Comparison of ENCODE assay signal across 47 mouse cellular contexts in the genomic region with DNA sequence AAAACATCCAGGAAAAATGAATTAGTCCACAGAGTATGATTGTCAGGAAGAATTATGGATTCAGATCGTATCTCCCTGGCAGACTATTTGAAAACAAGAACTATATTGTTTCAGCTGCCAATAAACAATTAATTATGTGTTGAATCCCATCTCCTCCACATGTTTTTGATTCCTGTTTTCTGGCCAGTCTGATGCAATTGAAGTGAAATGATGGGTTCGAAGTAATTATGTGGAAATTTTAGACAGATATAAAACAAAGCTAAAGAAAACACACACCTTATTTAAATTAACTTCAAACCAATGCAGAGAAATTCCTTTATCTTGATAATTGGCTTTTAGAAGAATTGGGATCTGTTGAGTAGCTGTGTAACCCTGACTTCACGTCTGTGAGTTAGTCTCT. TPM values are rescaled to one million over a fixed set of nuclear protein-coding genes. Genes with fewer than 3 reads are reported as not detected.
"Had no signal": no experiment of that assay in that cellular context is flagged by ENCODE, and none has a peak within 500 bp of the region (broad histone marks: within the 10 kb centered on the region; RNA-seq: fewer than 3 reads in every experiment).

No protein-coding gene starts in this region.

- H3K27ac ChIP-seq: left cerebral cortex, adult 2 months; limb, embryonic 10.5 days; limb, embryonic 12.5 days; limb, embryonic 13.5 days; limb, embryonic 15.5 days; liver, embryonic 12.5 days; liver, embryonic 13.5 days; liver, embryonic 14.5 days; liver, embryonic 15.5 days; lung, embryonic 15.5 days; macrophage; midbrain, embryonic 10.5 days; midbrain, embryonic 12.5 days; midbrain, embryonic 13.5 days; midbrain, embryonic 15.5 days had no signal

- H3K9me3 ChIP-seq: limb, embryonic 10.5 days; limb, embryonic 12.5 days; limb, embryonic 13.5 days; limb, embryonic 15.5 days; liver, embryonic 12.5 days; liver, embryonic 13.5 days; liver, embryonic 15.5 days; lung, embryonic 15.5 days; megakaryocyte, embryonic 14.5 days; midbrain, embryonic 10.5 days; midbrain, embryonic 12.5 days; midbrain, embryonic 13.5 days; midbrain, embryonic 15.5 days had no signal

- H3K27me3 ChIP-seq: limb, embryonic 12.5 days; limb, embryonic 13.5 days; limb, embryonic 15.5 days; liver, embryonic 12.5 days; liver, embryonic 13.5 days; liver, embryonic 15.5 days; lung, embryonic 15.5 days; megakaryocyte, embryonic 14.5 days; midbrain, embryonic 12.5 days; midbrain, embryonic 13.5 days; midbrain, embryonic 15.5 days had no signal

- DNase-seq: left cerebral cortex, postnatal 4 days; liver; liver, embryonic 13.5 days; liver, postnatal 0 days; lung, adult 18-20 months; lung, adult 2 months; lung, embryonic 14.5 days; lung, postnatal 10 days; lung, postnatal 14 days; lung, postnatal 36 days; lung, postnatal 4 days; midbrain, embryonic 14.5 days had no signal

- H3K4me3 ChIP-seq: left cerebral cortex, adult 2 months; limb, embryonic 10.5 days; limb, embryonic 12.5 days; limb, embryonic 13.5 days; limb, embryonic 15.5 days; liver, embryonic 12.5 days; liver, embryonic 13.5 days; liver, embryonic 15.5 days; lung, embryonic 15.5 days; megakaryocyte, embryonic 14.5 days; midbrain, embryonic 10.5 days; midbrain, embryonic 12.5 days; midbrain, embryonic 13.5 days; midbrain, embryonic 15.5 days had no signal

- H3K4me2 ChIP-seq: limb, embryonic 12.5 days; limb, embryonic 13.5 days; limb, embryonic 15.5 days; liver, embryonic 11.5 days; liver, embryonic 12.5 days; liver, embryonic 13.5 days; liver, embryonic 15.5 days; lung, embryonic 14.5 days; lung, embryonic 15.5 days; midbrain, embryonic 11.5 days; midbrain, embryonic 12.5 days; midbrain, embryonic 13.5 days; midbrain, embryonic 15.5 days had no signal

- ATAC-seq: liver, embryonic 12.5 days; liver, postnatal 0 days; lung, postnatal 0 days; midbrain, embryonic 13.5 days; midbrain, embryonic 15.5 days; midbrain, embryonic 16.5 days had no signal

- H3K4me1 ChIP-seq: limb, embryonic 10.5 days; limb, embryonic 12.5 days; limb, embryonic 13.5 days; limb, embryonic 15.5 days; liver, embryonic 12.5 days; liver, embryonic 13.5 days; liver, embryonic 15.5 days; lung, embryonic 15.5 days; megakaryocyte, embryonic 14.5 days; midbrain, embryonic 10.5 days; midbrain, embryonic 12.5 days; midbrain, embryonic 13.5 days; midbrain, embryonic 15.5 days had no signal

- H3K9ac ChIP-seq: limb, embryonic 12.5 days; limb, embryonic 13.5 days; limb, embryonic 15.5 days; liver, embryonic 12.5 days; liver, embryonic 13.5 days; liver, embryonic 14.5 days; liver, embryonic 15.5 days; liver, postnatal 0 days; lung, embryonic 14.5 days; lung, embryonic 15.5 days; midbrain, embryonic 12.5 days; midbrain, embryonic 13.5 days; midbrain, embryonic 15.5 days had no signal

- H3K36me3 ChIP-seq: limb, embryonic 10.5 days; limb, embryonic 12.5 days; limb, embryonic 13.5 days; limb, embryonic 15.5 days; liver, embryonic 12.5 days; liver, embryonic 13.5 days; liver, embryonic 15.5 days; lung, embryonic 15.5 days; midbrain, embryonic 10.5 days; midbrain, embryonic 12.5 days; midbrain, embryonic 13.5 days; midbrain, embryonic 15.5 days had no signal

RNA-seq across cellular contexts. Expression of gene 4933412E24Rik, which starts 14.3 kb away (rescaled TPM):
- total RNA-seq: left cerebral cortex, adult 2 months; left cerebral cortex, adult 8-10 months; left cerebral cortex, postnatal 10 days; left cerebral cortex, postnatal 14 days; left cerebral cortex, postnatal 25 days; left cerebral cortex, postnatal 36 days; left cerebral cortex, postnatal 4 days; liver, adult 2 months; megakaryocyte progenitor cell, adult 5-6 weeks; megakaryocyte, adult 5-6 weeks; megakaryocyte-erythroid progenitor cell, adult 5-6 weeks; midbrain, postnatal 0 days; monocyte, adult 5-6 weeks had no signal
- polyA plus RNA-seq: limb, embryonic 10.5 days; limb, embryonic 11.5 days; limb, embryonic 12.5 days; limb, embryonic 13.5 days; limb, embryonic 14.5 days; limb, embryonic 15.5 days; liver, adult 2 months; liver, embryonic 11.5 days; liver, embryonic 12.5 days; liver, embryonic 13.5 days; liver, embryonic 14.5 days; liver, embryonic 15.5 days; liver, embryonic 16.5 days; liver, postnatal 0 days; lung, adult 2 months; lung, embryonic 14.5 days; lung, embryonic 15.5 days; lung, embryonic 16.5 days; lung, postnatal 0 days; macrophage; midbrain, embryonic 10.5 days; midbrain, embryonic 11.5 days; midbrain, embryonic 12.5 days; midbrain, embryonic 13.5 days; midbrain, embryonic 14.5 days; midbrain, embryonic 15.5 days; midbrain, embryonic 16.5 days; midbrain, postnatal 0 days; neural tube, embryonic 11.5 days had no signal
